Mouse (Mus musculus) brain, embryonic 18.5 days (tissue): ENCODE results near the gene Mtcl1.

Experiments used
- DNase-seq: peaks from one replicate; pipeline ENCODE4 v3.0.0-alpha.2; 2012; ENCODE audit warnings: low read depth, low spot score

Gene Mtcl1

DNA sequence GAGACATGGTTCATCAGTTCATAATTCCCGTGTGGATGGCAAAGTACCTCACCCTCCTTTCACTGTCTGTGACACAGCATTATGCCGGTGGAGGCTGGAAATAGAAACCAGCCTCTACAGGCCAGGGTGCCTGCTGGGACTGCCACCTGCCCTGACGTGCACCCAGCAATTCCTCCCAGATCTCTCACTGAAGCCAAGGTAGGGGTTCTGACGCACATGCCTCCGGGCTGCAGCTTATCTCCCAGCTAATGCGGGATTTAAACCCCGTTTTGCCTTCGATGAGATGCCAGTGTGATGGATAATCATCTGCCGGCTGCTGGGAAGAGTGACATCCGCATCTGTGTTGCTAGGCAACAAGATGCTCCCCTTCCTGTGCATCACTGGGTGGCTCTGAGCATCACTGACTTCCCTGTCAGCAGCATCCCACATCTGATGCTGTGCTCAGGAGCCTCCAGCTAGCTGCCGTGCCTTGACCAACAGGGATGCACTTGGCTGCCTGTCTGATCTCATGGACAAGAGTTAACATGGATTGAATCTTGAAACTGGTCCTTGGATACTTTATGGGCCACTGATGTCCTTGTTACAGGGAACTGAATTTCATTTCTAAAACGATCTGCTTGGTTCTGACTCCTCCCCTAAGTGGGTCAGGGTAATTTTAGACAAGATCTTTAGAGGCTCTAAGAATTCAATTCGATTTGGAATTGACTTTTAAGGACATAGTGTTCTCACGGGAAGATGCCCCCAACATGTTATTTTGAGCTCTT lies 123.9 kb downstream of the Mtcl1 start:
- DNase-seq: peak; percentile 66

DNA sequence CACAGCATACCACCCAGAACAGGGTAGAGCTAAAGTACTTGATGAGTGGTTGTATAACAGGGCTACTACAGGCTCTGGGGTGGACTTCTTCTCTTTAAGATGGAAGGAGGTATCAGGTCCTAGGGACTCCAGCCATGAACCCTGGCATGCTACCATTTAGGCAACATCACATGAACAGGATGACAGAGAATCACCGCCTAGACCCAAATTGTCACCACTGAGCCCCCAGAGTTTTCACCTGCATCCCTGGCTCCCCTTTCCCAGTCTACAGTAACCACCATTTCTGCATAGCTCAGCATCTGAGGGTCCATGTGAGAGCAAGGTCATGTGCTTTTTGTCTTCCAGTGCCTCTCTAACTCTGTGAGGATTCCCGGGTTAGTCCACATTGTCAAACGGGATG lies 124.7 kb downstream of the Mtcl1 start:
- no peak for DNase-seq

DNA sequence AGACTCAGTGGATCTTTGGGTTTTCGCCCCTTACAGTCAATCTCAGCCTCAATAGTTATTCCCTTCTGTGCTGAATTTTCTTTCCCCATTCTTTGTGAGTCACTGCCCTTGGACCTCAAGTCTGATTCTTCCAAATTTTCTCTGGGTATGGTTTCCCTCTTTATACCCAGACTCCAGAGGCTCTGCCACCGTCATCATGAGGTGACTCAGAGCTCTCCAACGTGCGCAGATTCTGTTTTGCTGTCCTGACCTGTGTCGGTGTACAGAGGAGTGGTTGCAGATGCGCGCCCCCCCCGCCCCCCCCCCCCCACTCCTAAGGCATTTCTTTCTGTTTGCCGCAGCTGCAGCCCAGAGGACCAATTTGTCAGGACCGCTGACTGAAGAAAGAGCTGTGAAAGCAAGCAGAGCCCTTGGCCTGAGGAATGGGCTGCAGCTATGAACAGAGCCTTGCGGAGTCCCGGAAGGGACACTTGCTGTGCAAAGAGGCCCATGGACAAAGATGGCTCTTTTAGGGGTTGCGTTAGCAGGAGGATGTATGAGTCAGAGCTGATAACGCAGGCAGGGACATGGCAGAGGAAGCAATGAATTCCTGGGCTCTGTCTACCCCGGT lies 126.8 kb downstream of the Mtcl1 start:
- no peak for DNase-seq

DNA sequence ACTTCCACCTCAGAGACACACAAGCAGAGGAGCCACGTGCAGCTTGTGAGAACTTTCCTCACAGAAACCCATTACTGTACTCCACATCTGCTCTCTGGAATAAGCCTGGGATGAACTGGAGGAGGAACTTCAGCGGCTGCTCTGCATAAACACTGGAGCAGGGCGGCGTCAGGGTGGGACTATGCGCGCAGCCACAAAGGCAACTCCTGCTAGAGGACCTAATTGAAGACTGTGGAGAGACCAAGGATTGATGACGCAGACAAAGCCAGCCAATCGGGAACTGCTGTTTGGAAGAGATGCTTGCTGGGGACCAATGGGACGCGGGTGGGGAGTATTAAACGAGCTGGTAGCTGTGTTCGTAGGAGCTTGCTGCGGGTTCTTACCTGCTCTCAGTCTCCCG lies 127.6 kb downstream of the Mtcl1 start:
- no peak for DNase-seq

DNA sequence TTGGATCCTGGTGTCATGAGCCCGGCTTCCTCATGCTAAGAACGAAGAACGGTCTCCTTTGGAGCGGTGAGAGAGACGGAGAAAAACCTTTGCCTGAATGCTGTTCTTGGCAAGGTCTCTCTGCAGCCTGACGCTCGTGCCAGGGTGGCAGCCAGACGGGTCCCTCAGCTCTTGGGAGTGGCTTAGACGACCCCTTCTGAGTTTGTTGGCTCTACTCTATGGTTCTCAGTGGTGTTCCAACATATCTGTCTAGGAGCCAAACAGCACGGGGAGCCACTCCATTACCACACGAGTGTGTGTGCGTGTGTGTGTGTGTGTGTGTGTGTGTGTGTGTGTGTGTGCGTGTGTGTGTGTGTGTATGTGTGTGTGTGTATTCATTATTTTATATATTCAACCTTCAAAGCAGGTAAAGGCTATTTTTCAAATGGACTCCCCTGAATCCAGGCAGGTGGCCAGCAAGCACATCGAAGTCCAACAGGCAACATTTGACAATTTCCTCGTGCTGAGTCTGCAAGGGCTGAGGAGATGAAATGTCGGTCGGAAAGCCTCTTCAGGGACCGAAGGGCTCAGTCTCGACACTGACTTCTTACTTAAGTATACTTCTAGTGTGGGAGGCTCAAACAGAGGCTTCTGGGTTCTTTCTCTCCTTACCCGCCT lies 128.7 kb downstream of the Mtcl1 start:
- DNase-seq: no peak

DNA sequence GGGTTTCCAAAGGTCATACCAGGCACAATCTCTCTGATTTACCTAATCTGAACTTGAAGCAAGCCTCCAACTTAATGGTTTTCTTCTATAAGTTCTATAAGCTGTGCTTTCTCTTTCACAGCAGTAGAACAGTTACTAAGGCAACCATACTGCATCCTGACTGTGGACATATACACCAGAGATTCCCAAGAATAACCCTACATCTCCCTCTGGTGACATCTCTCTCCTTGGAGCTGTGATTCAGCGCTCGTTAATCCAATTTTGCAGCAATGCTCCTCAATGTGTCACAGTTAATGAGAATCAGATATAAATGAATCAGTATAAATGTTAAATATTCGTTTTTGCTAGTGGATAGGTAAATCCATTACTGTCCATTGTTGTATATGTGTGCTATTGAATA lies 131.5 kb downstream of the Mtcl1 start:
- no peak for DNase-seq

DNA sequence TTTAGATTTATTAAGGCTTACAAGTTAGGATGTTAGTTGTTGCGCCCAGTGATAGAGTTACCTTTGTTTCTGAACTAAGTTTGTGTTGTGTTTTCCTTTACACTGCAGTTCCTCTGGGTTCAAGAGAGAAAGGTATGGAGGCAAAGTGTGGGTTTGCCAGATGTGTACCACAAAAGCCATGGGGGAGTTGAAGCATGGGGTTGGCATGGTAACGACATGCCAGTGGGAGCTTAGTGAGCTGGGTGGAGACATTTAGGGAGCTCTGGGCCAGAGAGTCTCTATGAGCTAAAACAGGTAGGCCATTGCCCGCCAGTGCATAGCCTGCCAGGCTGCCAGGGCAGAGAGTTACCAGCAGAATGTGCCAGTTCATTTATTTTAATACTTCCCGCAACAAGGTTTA lies 132.0 kb downstream of the Mtcl1 start:
- no peak for DNase-seq

DNA sequence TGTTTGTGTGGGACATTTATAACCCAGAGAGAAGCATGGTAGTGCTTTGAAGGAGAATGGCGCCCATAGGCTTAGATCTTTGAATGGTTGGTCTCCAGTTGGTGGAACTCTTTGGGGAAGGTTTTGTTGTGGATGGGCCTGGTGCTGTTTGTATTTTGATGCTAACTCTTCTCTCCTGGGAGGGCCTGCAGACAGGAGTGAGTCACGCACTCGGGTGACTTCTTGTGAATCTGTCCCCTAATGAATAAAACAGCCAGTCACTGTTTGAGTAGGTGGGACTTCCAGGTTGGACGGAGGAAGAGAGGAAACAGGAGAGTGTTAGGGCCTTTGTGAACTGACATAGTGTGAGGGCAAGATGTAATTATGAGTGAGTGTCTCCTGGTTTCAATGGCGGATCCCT lies 132.4 kb downstream of the Mtcl1 start:
- DNase-seq: no peak

DNA sequence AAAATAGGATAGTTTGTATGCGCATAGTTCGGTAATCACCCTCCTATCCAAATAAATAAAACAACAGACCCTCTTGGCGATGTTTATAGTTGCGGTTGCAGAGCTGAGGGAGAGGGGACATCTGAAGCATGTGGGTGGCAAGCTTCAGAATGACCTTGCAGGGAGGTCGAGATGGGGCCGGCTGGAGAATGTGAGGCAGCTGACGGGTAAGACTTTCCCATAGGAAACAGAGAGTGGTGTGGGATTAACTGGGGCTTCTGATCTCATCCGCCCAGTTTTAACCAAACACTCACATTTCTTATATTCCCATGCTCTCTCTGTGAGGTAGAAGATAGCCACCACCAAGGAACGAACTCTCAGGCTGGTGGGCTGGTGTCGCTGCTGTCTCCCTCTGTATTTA lies 134.1 kb downstream of the Mtcl1 start:
- DNase-seq: no peak

DNA sequence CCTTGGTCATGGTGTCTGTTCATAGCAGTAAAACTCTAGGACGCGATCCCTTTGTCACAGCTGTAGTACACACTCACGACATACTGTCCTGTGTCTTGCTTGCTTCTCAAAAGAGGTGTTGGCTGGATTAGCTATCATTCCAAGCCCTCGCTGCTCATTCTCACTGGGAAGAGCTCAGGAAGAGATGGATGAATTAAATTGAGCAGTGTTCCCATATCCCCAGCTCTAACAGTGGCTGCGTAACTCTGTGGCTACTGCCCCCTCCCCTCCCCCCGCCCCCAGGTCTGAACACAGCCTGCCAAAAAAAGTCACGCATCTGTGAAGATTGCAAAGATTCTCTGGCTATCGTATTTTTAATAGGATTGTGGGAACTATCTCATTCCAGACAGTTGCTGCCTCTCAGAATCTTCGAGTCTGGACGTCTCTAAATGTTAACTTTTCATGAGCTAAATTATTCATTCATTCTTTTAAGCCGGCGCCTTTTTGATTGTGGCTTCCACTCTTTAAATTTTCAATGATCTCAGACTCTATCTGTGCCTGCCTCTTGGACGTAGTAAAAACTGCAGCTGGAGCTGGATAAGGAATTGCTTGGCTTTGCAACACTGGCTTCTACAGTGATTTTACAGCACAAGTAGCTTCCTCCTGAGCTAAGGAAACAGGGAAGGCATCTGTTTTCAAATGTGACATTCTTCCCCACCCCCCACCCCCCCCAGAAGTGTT lies 134.8 kb downstream of the Mtcl1 start:
- DNase-seq: no peak

DNA sequence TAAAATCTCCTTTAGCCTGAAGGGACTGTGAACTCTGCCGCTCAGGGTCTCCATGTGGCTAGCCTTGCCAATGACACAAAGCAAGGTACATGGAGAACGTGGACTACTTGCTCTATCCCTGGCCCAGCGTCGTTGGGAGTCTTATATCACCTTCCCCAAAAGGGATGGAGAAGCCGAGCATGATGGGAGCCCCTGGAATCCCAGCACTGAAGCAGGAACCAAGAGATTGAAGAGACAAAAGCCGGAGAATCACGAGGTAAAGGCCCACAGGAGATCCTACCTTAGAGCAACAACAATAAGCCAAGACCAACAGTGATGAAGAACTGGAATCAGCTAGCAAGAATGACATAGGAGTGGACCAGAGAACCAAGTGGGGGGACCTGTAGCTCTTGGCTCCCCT lies 147.6 kb downstream of the Mtcl1 start:
- no peak for DNase-seq

DNA sequence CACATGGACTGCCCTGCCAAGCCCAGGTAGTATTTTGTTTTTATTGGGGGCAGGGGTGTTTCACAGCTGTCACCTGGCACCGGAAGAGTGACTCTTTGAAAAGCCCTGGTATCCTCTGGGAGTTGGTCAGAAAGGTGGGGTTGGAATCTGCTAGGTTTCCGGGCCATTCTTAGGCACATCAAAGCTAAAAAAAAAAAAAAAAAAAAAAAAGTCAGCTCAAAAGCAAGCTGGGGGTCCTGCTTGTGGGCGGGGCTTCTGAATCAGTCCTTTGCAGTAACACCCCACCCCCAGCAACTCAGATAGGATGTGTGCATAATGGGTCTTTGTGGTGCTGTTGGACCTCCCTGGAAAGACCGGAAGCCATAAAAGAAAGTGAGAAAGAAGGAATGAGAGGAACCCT lies 148.3 kb downstream of the Mtcl1 start:
- no peak for DNase-seq

DNA sequence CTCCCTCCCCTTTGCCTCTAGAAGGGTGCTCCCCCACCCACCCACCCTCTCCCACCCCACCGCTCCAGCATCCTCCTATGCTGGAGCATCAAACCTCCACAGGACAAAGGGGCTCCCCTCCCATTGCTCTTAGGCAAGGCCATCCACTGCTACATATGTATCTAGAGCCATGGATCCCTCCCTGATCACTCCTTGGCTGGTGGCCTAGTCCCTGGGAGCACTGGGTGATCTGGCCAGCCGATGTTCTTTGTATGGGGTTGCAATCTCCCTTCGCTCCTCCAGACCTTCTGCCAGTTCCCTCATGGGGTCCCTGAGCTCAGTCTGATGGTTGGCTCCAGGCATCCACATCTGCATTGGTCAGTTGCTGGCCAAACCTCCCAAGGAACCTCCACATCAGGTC lies 151.8 kb downstream of the Mtcl1 start:
- no peak for DNase-seq

DNA sequence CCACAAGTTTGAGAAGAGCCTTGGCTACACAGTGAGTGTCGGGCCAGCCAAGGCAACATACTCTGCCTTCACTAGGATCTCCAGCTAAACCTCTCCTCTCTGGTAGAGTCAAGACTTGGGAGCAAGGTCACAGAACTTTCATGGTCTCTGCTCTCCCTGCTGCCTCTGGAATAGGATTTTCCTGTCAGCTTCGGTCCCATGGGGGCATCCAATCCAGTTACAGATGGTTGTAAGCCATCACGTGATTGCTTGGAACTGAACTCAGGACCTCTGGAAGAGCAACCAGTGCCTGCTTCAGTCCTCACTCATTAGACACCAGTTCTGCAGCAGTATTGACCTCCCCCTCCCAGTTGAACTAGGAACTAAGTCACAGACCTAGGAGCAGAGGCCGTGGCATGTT lies 156.0 kb downstream of the Mtcl1 start:
- DNase-seq: no peak

DNA sequence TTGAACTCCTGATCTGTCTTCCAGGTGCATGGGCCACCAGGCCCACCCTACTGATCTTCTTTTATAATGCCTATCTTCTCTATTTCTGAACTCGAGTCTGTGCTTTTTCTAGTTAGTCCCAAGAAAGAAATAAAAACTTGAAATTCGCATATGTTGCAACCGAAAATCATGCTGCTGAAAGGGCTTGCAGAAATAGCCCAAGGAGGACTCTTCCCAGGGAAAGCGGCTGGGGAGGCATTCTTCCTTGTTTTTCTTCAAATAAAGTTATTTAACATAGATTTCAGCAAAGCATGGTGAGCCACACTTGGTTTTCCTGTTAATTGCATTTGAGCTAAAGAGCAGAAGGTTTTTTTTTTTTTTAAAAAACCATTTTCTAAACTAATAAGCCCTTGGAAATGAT lies 159.7 kb downstream of the Mtcl1 start:
- DNase-seq: no peak
